Mouse (Mus musculus) liver, postnatal 0 days (tissue): ENCODE data around the gene Zbtb5.

Experiments
- CTCF ChIP-seq: sonication (generic); IDR thresholded peaks from 2 replicates; pipeline ENCODE4 v1.5.1; 2016; ENCODE audit warnings: antibody characterized with exemption, low read depth
- EP300 ChIP-seq: IDR thresholded peaks from 2 replicates; pipeline ENCODE4 v1.6.1; 2016; ENCODE audit warnings: antibody characterized with exemption, low read depth, mild to moderate bottlenecking

DNA sequence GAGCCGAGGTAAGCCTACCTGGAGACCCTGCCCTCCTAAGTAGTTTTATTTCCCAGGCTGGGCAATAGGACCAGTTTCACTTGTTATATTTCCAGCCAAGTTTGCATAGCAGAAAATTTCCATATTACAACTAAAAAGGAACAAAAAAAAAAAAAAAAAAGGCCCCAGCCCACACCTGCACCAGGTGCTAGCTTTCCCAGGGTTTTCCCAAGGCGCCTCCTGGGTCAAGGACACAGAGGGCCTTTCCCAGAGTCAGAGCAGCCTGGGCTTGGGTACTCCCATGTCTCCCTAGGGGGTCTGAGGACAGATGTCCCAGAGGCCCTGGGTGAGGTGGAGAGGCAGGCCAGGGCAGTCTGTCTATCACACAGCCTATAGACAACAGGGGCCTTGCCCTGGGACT is 47.0 kb downstream of the Zbtb5 start:
- TF ChIP-seq CTCF (no peak), EP300 (no peak)
